Mouse (Mus musculus) left cerebral cortex, adult 11 months (tissue): ENCODE results near the gene Stx19.

Experiments
- DNase-seq: peaks from one replicate; pipeline ENCODE4 v3.0.0; 2022; ENCODE audit warnings: low spot score

Gene Stx19

GRCm38 (mm10) chr16:62814491-62814890 is at the start of gene Stx19:
Gene Stx19 (plus strand): TSS chr16:62814676.
- no peak for DNase-seq

GRCm38 (mm10) chr16:62773462-62773861 is 41.0 kb upstream of the Stx19 start:
- no peak for DNase-seq

- no peak for DNase-seq
Measured at GRCm38 (mm10) chr16:62776034-62776433, 38.4 kb upstream of the Stx19 start.

GRCm38 (mm10) chr16:62778282-62778681 is 36.2 kb upstream of the Stx19 start:
- DNase-seq: no peak

- no peak for DNase-seq
Measured at GRCm38 (mm10) chr16:62782229-62782628, 32.2 kb upstream of the Stx19 start.

GRCm38 (mm10) chr16:62786621-62787331 is 27.7 kb upstream of the Stx19 start, which contains the start of gene Nsun3:
Gene Nsun3 (minus strand): TSS chr16:62786818.
- peak; percentile 91 for DNase-seq

GRCm38 (mm10) chr16:62796608-62797007 is 17.9 kb upstream of the Stx19 start:
- no peak for DNase-seq

GRCm38 (mm10) chr16:62798808-62799207 is 15.7 kb upstream of the Stx19 start:
- DNase-seq: no peak

- no peak for DNase-seq
Measured at GRCm38 (mm10) chr16:62799426-62799825, 15.1 kb upstream of the Stx19 start.

- no peak for DNase-seq
Measured at GRCm38 (mm10) chr16:62799839-62800238, 14.6 kb upstream of the Stx19 start.

GRCm38 (mm10) chr16:62804621-62805020 is 9.9 kb upstream of the Stx19 start:
- no peak for DNase-seq

GRCm38 (mm10) chr16:62807249-62807979 is 7.1 kb upstream of the Stx19 start:
- DNase-seq: no peak

GRCm38 (mm10) chr16:62810855-62811254 is 3.6 kb upstream of the Stx19 start:
- DNase-seq: no peak

- DNase-seq: no peak
Measured at GRCm38 (mm10) chr16:62813790-62814189, 686 bp upstream of the Stx19 start.

- no peak for DNase-seq
Measured at GRCm38 (mm10) chr16:62822472-62822871, 8.0 kb downstream of the Stx19 start.

GRCm38 (mm10) chr16:62826156-62827001 is 11.9 kb downstream of the Stx19 start:
- no peak for DNase-seq

- no peak for DNase-seq
Measured at GRCm38 (mm10) chr16:62832027-62832426, 17.6 kb downstream of the Stx19 start.

GRCm38 (mm10) chr16:62832481-62832880 is 18.0 kb downstream of the Stx19 start:
- no peak for DNase-seq

GRCm38 (mm10) chr16:62834016-62834735 is 19.7 kb downstream of the Stx19 start:
- DNase-seq: no peak

GRCm38 (mm10) chr16:62845341-62845740 is 30.9 kb downstream of the Stx19 start:
- DNase-seq: no peak

- peak; percentile 95 for DNase-seq
Measured at GRCm38 (mm10) chr16:62846498-62847312, 32.2 kb downstream of the Stx19 start, which contains the start of gene Arl13b. Gene Arl13b (minus strand): TSS chr16:62847040.
